Mouse (Mus musculus) liver, embryonic 14.5 days (tissue): Measurements from ENCODE around the gene Peli1. TPM values are rescaled to one million over a fixed set of nuclear protein-coding genes. Genes with fewer than 3 reads are reported as not detected.

Source experiments
- ATAC-seq: fragments of 200-750 bp; cut with Nextera tagmentation; 2 replicates; pipeline ENCODE4 v1.8.0; 2017; ENCODE audit warnings: moderate number of reproducible peaks, mild to moderate bottlenecking, moderate library complexity; ENCODE audit not compliant: insufficient read depth
- DNase-seq, 3 experiments: peaks; one replicate each; pipeline ENCODE4 v3.0.0-alpha.2; 2012 to 2013; ENCODE audit warnings: low read depth in 3 of 3, low spot score in 3 of 3
- H3K27ac ChIP-seq: fragments of 300-500 bp; sonication (generic); 2 replicates; pipeline ENCODE4 v1.5.1; 2014; ENCODE audit warnings: moderate library complexity, mild to moderate bottlenecking, control low read depth, inconsistent platforms
- H3K27me3 ChIP-seq: fragments of 300-500 bp; sonication (generic); 2 replicates; pipeline ENCODE4 v1.6.1; 2014; ENCODE audit warnings: mild to moderate bottlenecking, low read length, moderate library complexity; ENCODE audit not compliant: control insufficient read depth, insufficient read depth
- H3K36me3 ChIP-seq: fragments of 300-500 bp; sonication (generic); replicated peaks from 2 replicates; pipeline ENCODE4 v1.6.1; 2014; ENCODE audit warnings: low read depth; ENCODE audit not compliant: control insufficient read depth, insufficient read depth
- H3K4me1 ChIP-seq, 2 experiments: fragments of 200-500 bp in 1 of 2; fragments of 300-500 bp in 1 of 2; sonication (generic) in 1 of 2; replicated peaks; 2 replicates each; pipeline ENCODE4 v1.6.1; 2012 to 2014; ENCODE audit warnings: antibody characterized with exemption in 1 of 2, inconsistent platforms in 1 of 2, low read length in 1 of 2; ENCODE audit not compliant: control insufficient read depth in 2 of 2, insufficient read depth in 2 of 2
- H3K4me2 ChIP-seq: fragments of 300-500 bp; sonication (generic); 2 replicates; pipeline ENCODE4 v1.6.1; 2014; ENCODE audit warnings: low read depth, mild to moderate bottlenecking, control low read depth, moderate library complexity
- H3K4me3 ChIP-seq, 2 experiments: fragments of 200-500 bp in 1 of 2; fragments of 300-500 bp in 1 of 2; sonication (generic) in 1 of 2; 2 replicates each; pipeline ENCODE4 v1.5.1; 2012 to 2014; ENCODE audit warnings: low read depth in 2 of 2, low read length in 2 of 2, mild to moderate bottlenecking in 2 of 2, control low read depth in 1 of 2, inconsistent platforms in 1 of 2, moderate library complexity in 1 of 2; ENCODE audit not compliant: insufficient read depth in 1 of 2
- H3K9ac ChIP-seq: fragments of 300-500 bp; sonication (generic); replicated peaks from 2 replicates; pipeline ENCODE4 v1.6.1; 2014; ENCODE audit warnings: mild to moderate bottlenecking, control low read depth, moderate library complexity
- H3K9me3 ChIP-seq: fragments of 300-500 bp; sonication (generic); 2 replicates; pipeline ENCODE4 v1.6.1; 2016; ENCODE audit warnings: low read length, mixed read lengths; ENCODE audit not compliant: control insufficient read depth
- CTCF ChIP-seq: IDR thresholded peaks from 2 replicates; pipeline ENCODE4 v1.5.1; 2016; ENCODE audit warnings: antibody characterized with exemption, low read depth, control low read depth
- EP300 ChIP-seq: IDR thresholded peaks from 2 replicates; pipeline ENCODE4 v1.6.1; 2016; ENCODE audit warnings: antibody characterized with exemption, low read depth
- WGBS: fragments of 180-500 bp; shearing (Covaris S2); extraction: QIAGEN DNeasy Blood & Tissue Kit; methylation state at CpG from one replicate; pipeline ENCODE4 v1.1.7; 2014; ENCODE audit not compliant: insufficient replicate concordance; 5-methylcytosine and 5-hydroxymethylcytosine counted together
- polyA plus RNA-seq, 2 experiments: library from polyadenylated mRNA; depleted of rRNA in 1 of 2; stranded (reverse) in 1 of 2; unstranded in 1 of 2; fragments of >200 nt; fragmentation: Nextera tagmentation in 1 of 2; extraction: Ambion mirVana in 1 of 2; gene quantifications; 2 replicates each; pipeline versions ENCODE4 v1.2.1 to v1.2.3; 2012 to 2014

Peli1 gene
- polyA plus RNA-seq, 2 experiments: 5.7 to 11.5 TPM

GRCm38 (mm10) chr11:21060386-21061074, 30.6 kb upstream of the Peli1 start:
- ATAC-seq: no peak

GRCm38 (mm10) chr11:21061075-21061403, 30.1 kb upstream of the Peli1 start:
- Histone ChIP-seq H3K36me3 (no peaks in the 10 kb centered on the region), H3K4me1 (peaks cover 0 to 4% of the 10 kb centered on the region in 2 experiments; a peak in 1 of 4 replicates), H3K9me3 (no peaks in the 10 kb centered on the region), H3K27me3 (no peaks in the 10 kb centered on the region; the same call in 1 of the 2 replicates), H3K9ac (no peak overlapping the region), H3K27ac (no peak overlapping the region), H3K4me2 (no peak overlapping the region), H3K4me3 (no peak overlapping the region)
- no peak for DNase-seq
- WGBS: 54% methylated on average over 8 of the region's 8 CpGs
- no peak for ATAC-seq
- TF ChIP-seq EP300 (no peak), CTCF (no peak)

More at GRCm38 (mm10) chr11:21060386-21061074, 30.6 kb upstream of the Peli1 start:
- Histone ChIP-seq H3K4me2 (no peak overlapping the region), H3K27ac (no peak overlapping the region), H3K4me1 (peaks cover 0 to 4% of the 10 kb centered on the region in 2 experiments; a peak in 1 of 4 replicates), H3K9ac (no peak overlapping the region), H3K36me3 (no peaks in the 10 kb centered on the region), H3K9me3 (no peaks in the 10 kb centered on the region), H3K4me3 (no peak overlapping the region), H3K27me3 (no peaks in the 10 kb centered on the region; the same call in 1 of the 2 replicates)
- no peak for TF ChIP-seq CTCF
- TF ChIP-seq EP300: no peak
- DNase-seq: no peak
- 65% methylated on average over 7 of the region's 7 CpGs for WGBS

- DNase-seq (no peak), ATAC-seq (no peak)
- Histone ChIP-seq H3K27me3 (no peaks in the 10 kb centered on the region; the same call in 1 of the 2 replicates), H3K4me2 (no peak overlapping the region), H3K4me1 (peaks cover 0 to 4% of the 10 kb centered on the region in 2 experiments; a peak in 1 of 4 replicates), H3K27ac (no peak overlapping the region), H3K9me3 (no peaks in the 10 kb centered on the region), H3K9ac (no peak overlapping the region), H3K36me3 (no peaks in the 10 kb centered on the region), H3K4me3 (no peak overlapping the region)
- WGBS: 66% methylated on average over 8 of the region's 8 CpGs
- no peak for TF ChIP-seq CTCF
Measured at GRCm38 (mm10) chr11:21061431-21061830, 29.7 kb upstream of the Peli1 start.

- no peak overlapping the region for H3K4me3 ChIP-seq
- WGBS: 66% methylated on average over 2 of the region's 2 CpGs
- no peak overlapping the region for H3K9ac ChIP-seq
- no peak overlapping the region for H3K27ac ChIP-seq
- no peak for DNase-seq
- TF ChIP-seq CTCF: no peak
- TF ChIP-seq EP300: no peak
- no peak overlapping the region for H3K4me2 ChIP-seq
- H3K4me1 ChIP-seq: peaks cover 0 to 4% of the 10 kb centered on the region in 2 experiments; a peak in 1 of 4 replicates
- no peaks in the 10 kb centered on the region for H3K36me3 ChIP-seq
- no peaks in the 10 kb centered on the region; the same call in 1 of the 2 replicates for H3K27me3 ChIP-seq
- H3K9me3 ChIP-seq: no peaks in the 10 kb centered on the region
- ATAC-seq: no peak
Measured at GRCm38 (mm10) chr11:21062071-21062470, 29.0 kb upstream of the Peli1 start.

GRCm38 (mm10) chr11:21063271-21063670, 27.8 kb upstream of the Peli1 start:
- Histone ChIP-seq H3K4me3 (no peak overlapping the region), H3K4me2 (no peak overlapping the region), H3K9me3 (no peaks in the 10 kb centered on the region), H3K27ac (no peak overlapping the region), H3K36me3 (no peaks in the 10 kb centered on the region), H3K27me3 (no peaks in the 10 kb centered on the region; the same call in 1 of the 2 replicates), H3K4me1 (no peaks in the 10 kb centered on the region), H3K9ac (no peak overlapping the region)
- no peak for TF ChIP-seq CTCF
- no peak for TF ChIP-seq EP300
- ATAC-seq (no peak), DNase-seq (no peak)
- 75% methylated on average over 3 of the region's 3 CpGs for WGBS
